Mouse (Mus musculus): ENCODE results near the gene Dmkn.
"Not testable (repeated sequence)": the region's sequence is repeated elsewhere in the genome, so short reads cannot be mapped to it uniquely, and the experiment has no call there.

Gene Dmkn

DNA sequence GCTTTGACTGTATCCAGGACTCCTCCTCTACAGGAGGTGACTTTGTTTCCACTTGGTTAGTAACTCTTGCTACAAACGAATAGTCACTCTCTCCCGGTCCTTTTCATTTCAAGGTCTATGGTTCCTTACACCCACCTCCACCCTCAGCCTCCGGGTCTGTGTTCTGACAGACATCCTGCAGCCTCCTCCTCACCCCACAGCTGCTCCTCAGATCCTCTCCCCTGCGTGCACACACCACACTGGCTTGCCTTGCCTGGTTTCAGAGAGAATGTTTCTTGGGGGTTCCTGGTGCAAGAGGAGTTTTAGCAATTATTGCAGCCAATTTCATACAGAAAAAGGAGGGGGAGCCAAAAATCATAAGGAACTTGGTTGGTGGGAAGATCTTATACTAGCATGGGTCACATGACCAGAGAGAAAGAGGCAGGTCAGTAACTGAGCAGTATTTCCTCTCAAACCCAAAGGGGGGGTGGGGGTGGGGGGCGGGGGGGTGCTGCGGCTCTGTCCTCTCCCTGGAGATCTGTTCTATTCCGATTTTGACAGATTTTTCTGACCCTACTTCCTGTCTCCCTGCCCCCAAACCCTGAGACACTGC lies 57.4 kb downstream of the Dmkn start:
- DNase-seq = no peak

DNA sequence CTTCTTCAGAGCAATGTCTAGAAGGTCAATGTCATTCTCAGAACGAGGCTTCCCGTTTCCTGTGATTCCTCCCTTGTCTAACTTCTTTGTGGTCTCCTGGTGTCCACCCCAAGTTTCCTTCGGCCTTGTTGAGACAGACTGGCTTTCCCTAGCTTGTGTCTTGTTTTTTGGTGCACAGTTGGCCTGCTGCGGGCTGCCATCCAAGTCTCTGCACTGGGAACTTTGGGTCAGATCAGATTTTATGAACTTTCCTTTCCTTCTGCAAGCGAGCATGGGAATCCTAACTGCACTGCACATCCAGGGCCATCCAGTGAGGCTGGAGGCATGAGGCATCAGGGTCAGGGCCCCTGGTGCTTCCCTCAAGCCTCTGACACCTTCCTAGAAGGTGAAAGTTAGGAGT lies 58.0 kb downstream of the Dmkn start:
- DNase-seq = peak; percentile 25 to 54

- no peak for DNase-seq
Measured at GRCm38 (mm10) chr7:30823675-30824074, 60.1 kb downstream of the Dmkn start, which contains the start of gene Ffar2. Gene Ffar2, minus strand, starts transcription at chr7:30823775.

DNA sequence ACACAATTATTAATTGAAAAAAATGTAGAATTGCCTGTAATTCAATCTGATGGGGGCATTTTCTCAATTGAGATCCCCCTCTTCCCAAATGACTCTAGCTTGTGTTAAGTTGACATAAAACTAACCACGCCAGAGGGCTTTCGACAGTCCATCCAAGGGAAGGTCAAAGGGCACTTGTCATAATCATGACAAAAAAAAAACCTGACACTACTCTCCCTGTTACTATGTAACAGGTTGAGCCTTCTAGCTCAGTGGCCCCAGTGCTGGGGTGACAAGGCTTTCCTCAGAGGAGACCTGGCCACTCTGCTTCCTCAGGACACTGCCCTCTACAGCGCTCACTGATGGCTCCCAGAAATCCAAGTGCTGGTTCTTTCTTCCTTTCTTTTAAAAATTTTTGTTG lies 60.8 kb downstream of the Dmkn start:
- no peak for DNase-seq

DNA sequence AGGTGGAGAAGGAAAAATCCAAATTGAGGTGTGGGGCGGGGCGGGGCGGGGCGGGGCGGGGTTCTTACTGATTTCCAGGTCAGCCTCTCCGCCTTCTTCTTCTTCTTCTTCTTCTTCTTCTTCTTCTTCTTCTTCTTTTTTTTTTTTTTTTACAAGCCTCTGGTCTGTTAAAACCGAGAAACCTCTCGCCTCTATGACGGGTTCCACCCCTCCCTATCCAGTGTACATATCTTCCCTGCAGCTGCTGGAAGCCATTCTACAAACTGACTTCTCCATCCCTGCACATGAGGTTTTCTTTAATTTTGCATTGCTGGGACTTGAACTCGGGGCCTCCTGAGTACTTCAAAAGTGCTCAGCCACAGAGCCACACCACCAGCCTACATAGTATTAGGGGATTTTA lies 63.1 kb downstream of the Dmkn start:
- DNase-seq = no peak

GRCm38 (mm10) chr7:30828871-30829270 lies 65.3 kb downstream of the Dmkn start:
- DNase-seq = not testable (repeated sequence)

GRCm38 (mm10) chr7:30829428-30829827 lies 65.9 kb downstream of the Dmkn start:
- DNase-seq = no peak

Measured in kidney, postnatal 4 days (tissue).